In genomic region chr11:101180846-101181740, GRCm38 (mm10) we compare ENCODE assay signal across 10 mouse cellular contexts. TPM values are rescaled to one million over a fixed set of nuclear protein-coding genes. Genes with fewer than 3 reads are reported as not detected.
DNase-seq lines count a peak whose midpoint lies in the region; ATAC-seq and TF ChIP-seq lines count a peak whose summit lies in the region.
"Had no signal": no experiment of that assay in that cellular context is flagged by ENCODE, and none has a peak within 500 bp of the region (broad histone marks: within the 10 kb centered on the region; RNA-seq: fewer than 3 reads in every experiment).

No protein-coding gene starts in this region.

- TF ChIP-seq CTCF in MEL (IDR thresholded peaks at IDR 0.05 in 2 of 3, conservative IDR thresholded peaks at IDR 0.05 in 1 of 3; ENCODE audit: control insufficient read depth in 1 of 3, insufficient read depth in 1 of 3, low read depth in 2 of 3, low read length in 3 of 3, poor library complexity in 1 of 3, severe bottlenecking in 1 of 3): peak; percentile 83 to 92 (median 87)

- ATAC-seq in hindbrain, embryonic 14.5 days (ENCODE audit: low FRiP score): no peak
- no peak for ATAC-seq in hindbrain, embryonic 12.5 days (ENCODE audit: low FRiP score)

- TF ChIP-seq EP300 in MEL (IDR thresholded peaks at IDR 0.05; ENCODE audit: low read depth in 1 of 2, low read length in 2 of 2): no peak

- H3K27ac ChIP-seq in hindbrain, embryonic 14.5 days: no peak overlapping the region
- no peak overlapping the region for H3K27ac ChIP-seq in hindbrain, embryonic 12.5 days
- H3K27ac ChIP-seq in MEL (ENCODE audit: control insufficient read depth, low read depth, low read length): no peak overlapping the region
- H3K27ac ChIP-seq: embryonic facial prominence, embryonic 13.5 days; limb, embryonic 12.5 days had no signal

- no peaks in the 10 kb centered on the region for H3K36me3 ChIP-seq in hindbrain, embryonic 14.5 days (replicated peaks; ENCODE audit: control insufficient read depth, insufficient read depth)
- no peaks in the 10 kb centered on the region for H3K36me3 ChIP-seq in hindbrain, embryonic 12.5 days
- no peaks in the 10 kb centered on the region for H3K36me3 ChIP-seq in MEL (ENCODE audit: control insufficient read depth in 1 of 2, insufficient read depth in 2 of 2, low read length in 2 of 2)
- H3K36me3 ChIP-seq: embryonic facial prominence, embryonic 13.5 days; limb, embryonic 12.5 days had no signal

- peak; percentile 87 for TF ChIP-seq RAD21 in MEL (IDR thresholded peaks at IDR 0.05; ENCODE audit: low read depth, low read length)

- H3K9me3 ChIP-seq in hindbrain, embryonic 14.5 days (ENCODE audit: control insufficient read depth, low read length): no peaks in the 10 kb centered on the region
- no peaks in the 10 kb centered on the region for H3K9me3 ChIP-seq in hindbrain, embryonic 12.5 days (replicated peaks)
- no peaks in the 10 kb centered on the region for H3K9me3 ChIP-seq in MEL (replicated peaks; ENCODE audit: insufficient read depth, low read length)
- H3K9me3 ChIP-seq: embryonic facial prominence, embryonic 13.5 days; limb, embryonic 12.5 days had no signal

- H3K27me3 ChIP-seq in hindbrain, embryonic 14.5 days (ENCODE audit: control insufficient read depth, insufficient read depth, low read length): peaks cover 25% of the 10 kb centered on the region
- H3K27me3 ChIP-seq in hindbrain, embryonic 12.5 days: peaks cover 40% of the 10 kb centered on the region
- no peaks in the 10 kb centered on the region for H3K27me3 ChIP-seq in MEL (ENCODE audit: control insufficient read depth in 1 of 2, insufficient read depth in 2 of 2, low read length in 2 of 2)

- no peak for TF ChIP-seq POLR2A in MEL (IDR thresholded peaks at IDR 0.05; ENCODE audit: control insufficient read depth in 1 of 2, insufficient read depth in 1 of 2, low read depth in 1 of 2, low read length in 2 of 2, poor library complexity in 1 of 2)

- DNase-seq in hindbrain, embryonic 14.5 days (ENCODE audit: low spot score): peak; percentile 74
- peak; percentile 71 for DNase-seq in 416B (ENCODE audit: low read depth)
- peak; percentile 69 for DNase-seq in MEL (ENCODE audit: low read depth, low spot score)
- peak; percentile 79 to 89 for DNase-seq in cerebellum, postnatal 25 days
- peak; percentile 84 for DNase-seq in kidney, postnatal 10 days
- peak; percentile 50 for DNase-seq in naive thymus-derived CD4-positive, alpha-beta T cell, adult 2 months (ENCODE audit: low read depth)
- DNase-seq in frontal cortex, postnatal 14 days (ENCODE audit: low spot score in 2 of 2): no peak

- peaks cover 11% of the 10 kb centered on the region; the same call in 1 of the 2 replicates for H3K4me1 ChIP-seq in hindbrain, embryonic 14.5 days (replicated peaks; ENCODE audit: control insufficient read depth, insufficient read depth, low read length)
- H3K4me1 ChIP-seq in hindbrain, embryonic 12.5 days: peaks cover 15% of the 10 kb centered on the region
- no peaks in the 10 kb centered on the region for H3K4me1 ChIP-seq in MEL (ENCODE audit: control insufficient read depth in 1 of 2, insufficient read depth in 2 of 2, low read length in 2 of 2)

- H3K4me3 ChIP-seq in hindbrain, embryonic 14.5 days (replicated peaks; ENCODE audit: low read length): no peak overlapping the region
- H3K4me3 ChIP-seq in hindbrain, embryonic 12.5 days: no peak overlapping the region
- no peak overlapping the region for H3K4me3 ChIP-seq in MEL (ENCODE audit: control insufficient read depth in 1 of 2, insufficient read depth in 1 of 2, low read depth in 2 of 2, low read length in 2 of 2)
- H3K4me3 ChIP-seq: embryonic facial prominence, embryonic 13.5 days; limb, embryonic 12.5 days had no signal

- no peak overlapping the region for H3K9ac ChIP-seq in hindbrain, embryonic 14.5 days
- H3K9ac ChIP-seq in hindbrain, embryonic 12.5 days: no peak overlapping the region
- H3K9ac ChIP-seq in MEL (ENCODE audit: control insufficient read depth, low read depth, low read length, poor library complexity, severe bottlenecking): no peak overlapping the region
- H3K9ac ChIP-seq: embryonic facial prominence, embryonic 13.5 days; limb, embryonic 12.5 days had no signal

- 44% methylated on average over 10 of the region's 10 CpGs for WGBS in hindbrain, embryonic 14.5 days
- WGBS in hindbrain, embryonic 12.5 days: 46% methylated on average over 10 of the region's 10 CpGs

- no peak overlapping the region for H3K4me2 ChIP-seq in hindbrain, embryonic 14.5 days (replicated peaks)
- no peak overlapping the region for H3K4me2 ChIP-seq in hindbrain, embryonic 12.5 days (replicated peaks)
- H3K4me2 ChIP-seq: embryonic facial prominence, embryonic 13.5 days; limb, embryonic 12.5 days had no signal

- H3K79me2 ChIP-seq in MEL (ENCODE audit: control insufficient read depth, insufficient read depth, low read length, poor library complexity): no peaks in the 10 kb centered on the region

TF ChIP-seq in MEL, 35 proteins besides CTCF, POLR2A, EP300 and RAD21:
- TF ChIP-seq MYB (IDR thresholded peaks at IDR 0.05; ENCODE audit: low read depth, low read length): no peak
- no peak for TF ChIP-seq CHD2 (IDR thresholded peaks at IDR 0.05; ENCODE audit: low read length)
- TF ChIP-seq MAX (IDR thresholded peaks at IDR 0.05; ENCODE audit: low read length): peak; percentile 26; the same call in 1 of the 2 replicates
- TF ChIP-seq UBTF (IDR thresholded peaks at IDR 0.05; ENCODE audit: borderline replicate concordance, insufficient read depth, low read depth, low read length): no peak
- TF ChIP-seq E2F4 (IDR thresholded peaks at IDR 0.05; ENCODE audit: borderline replicate concordance, low read depth, low read length): no peak
- no peak for TF ChIP-seq NRF1 (IDR thresholded peaks at IDR 0.05; ENCODE audit: insufficient read depth, low read depth, low read length, poor library complexity, severe bottlenecking)
- peak; percentile 66; the same call in 1 of the 2 replicates for TF ChIP-seq MAZ (IDR thresholded peaks at IDR 0.05; ENCODE audit: low read depth, low read length)
- TF ChIP-seq MXI1 (IDR thresholded peaks at IDR 0.05; ENCODE audit: low read depth, low read length): no peak
- no peak; the same call in 1 of the 2 replicates for TF ChIP-seq HCFC1 (IDR thresholded peaks at IDR 0.05; ENCODE audit: low read depth, low read length)
- no peak for TF ChIP-seq TCF12 (IDR thresholded peaks at IDR 0.05; ENCODE audit: low read depth, low read length)
- peak; percentile 98 for TF ChIP-seq ZNF384 (IDR thresholded peaks at IDR 0.05; ENCODE audit: low read depth, low read length)
- peak; percentile 85 for TF ChIP-seq SMC3 (IDR thresholded peaks at IDR 0.05; ENCODE audit: low read depth, low read length)
- no peak for TF ChIP-seq RCOR1 (IDR thresholded peaks at IDR 0.05; ENCODE audit: low read depth, low read length)
- no peak for TF ChIP-seq ELF1 (IDR thresholded peaks at IDR 0.05; ENCODE audit: low read depth, low read length)
- no peak for TF ChIP-seq BHLHE40 (IDR thresholded peaks at IDR 0.05; ENCODE audit: borderline replicate concordance, low read depth, low read length)
- no peak for TF ChIP-seq MAFK (IDR thresholded peaks at IDR 0.05; ENCODE audit: borderline replicate concordance, low read depth, low read length)
- peak; percentile 83 for TF ChIP-seq ZC3H11A (IDR thresholded peaks at IDR 0.05; ENCODE audit: low read depth, low read length)
- TF ChIP-seq SIN3A (IDR thresholded peaks at IDR 0.05; ENCODE audit: low read length): peak; percentile 65
- no peak for TF ChIP-seq ZKSCAN1 (IDR thresholded peaks at IDR 0.05; ENCODE audit: low read depth, low read length)
- no peak for TF ChIP-seq ZMIZ1 (IDR thresholded peaks at IDR 0.05; ENCODE audit: low read depth, low read length)
- no peak for TF ChIP-seq POLR2AphosphoS5 (IDR thresholded peaks at IDR 0.05; ENCODE audit: borderline replicate concordance, low read depth, low read length)
- TF ChIP-seq TBP (IDR thresholded peaks at IDR 0.05; ENCODE audit: low read depth, low read length): no peak
- no peak for TF ChIP-seq TAL1 (IDR thresholded peaks at IDR 0.05; ENCODE audit: low read length)

RNA-seq across cellular contexts. Expression of gene Ccr10, which starts 5.8 kb away (rescaled TPM):
- polyA plus RNA-seq in hindbrain, embryonic 14.5 days (2014; fragmentation: Nextera tagmentation; extraction: Ambion mirVana): 0.23 and 0.25 TPM in 2 replicates
- 0.23 and 0.61 TPM in 2 replicates for polyA plus RNA-seq in hindbrain, embryonic 12.5 days (2016; fragmentation: Nextera tagmentation; extraction: Ambion mirVana)
- total RNA-seq in MEL (2012; rRNA removed): not detected in 2 replicates
- polyA plus RNA-seq in MEL (2012; ENCODE audit: insufficient read depth in 1 of 2, insufficient read length in 2 of 2, low read depth in 1 of 2, low replicate concordance in 2 of 2, missing spikeins in 1 of 2): not detected
- polyA plus RNA-seq: limb, embryonic 12.5 days had no signal

RNA-seq across cellular contexts. Expression of gene Plekhh3, which starts 9.9 kb away (rescaled TPM):
- 7.7 and 9.5 TPM in 2 replicates for polyA plus RNA-seq in hindbrain, embryonic 14.5 days (2014; fragmentation: Nextera tagmentation; extraction: Ambion mirVana)
- polyA plus RNA-seq in hindbrain, embryonic 12.5 days (2016; fragmentation: Nextera tagmentation; extraction: Ambion mirVana): 14.3 and 15.4 TPM in 2 replicates
- 0.81 and 1.4 TPM in 2 replicates for total RNA-seq in MEL (2012; rRNA removed)
- 1 to 10 TPM in 1 of 2 experiments, not detected in 1; 1.5 TPM for polyA plus RNA-seq in MEL (2012; ENCODE audit: insufficient read depth in 1 of 2, insufficient read length in 2 of 2, low read depth in 1 of 2, low replicate concordance in 2 of 2, missing spikeins in 1 of 2)

RNA-seq across cellular contexts. Expression of gene Cntnap1, which starts 10.8 kb away (rescaled TPM):
- polyA plus RNA-seq in hindbrain, embryonic 14.5 days (2014; fragmentation: Nextera tagmentation; extraction: Ambion mirVana): 6.0 and 6.5 TPM in 2 replicates
- 0.97 and 1.2 TPM in 2 replicates for polyA plus RNA-seq in hindbrain, embryonic 12.5 days (2016; fragmentation: Nextera tagmentation; extraction: Ambion mirVana)
- total RNA-seq in MEL (2012; rRNA removed): not detected in 2 replicates
- polyA plus RNA-seq in MEL (2012; ENCODE audit: insufficient read depth in 1 of 2, insufficient read length in 2 of 2, low read depth in 1 of 2, low replicate concordance in 2 of 2, missing spikeins in 1 of 2): under 1 TPM in 1 of 2 experiments, not detected in 1; 0.01 TPM

RNA-seq across cellular contexts. Expression of gene Tubg2, which starts 25.4 kb away (rescaled TPM):
- polyA plus RNA-seq in hindbrain, embryonic 14.5 days (2014; fragmentation: Nextera tagmentation; extraction: Ambion mirVana): 48.6 and 50.6 TPM in 2 replicates
- 10.4 and 12.9 TPM in 2 replicates for polyA plus RNA-seq in hindbrain, embryonic 12.5 days (2016; fragmentation: Nextera tagmentation; extraction: Ambion mirVana)
- not detected in 2 replicates for total RNA-seq in MEL (2012; rRNA removed)
- not detected for polyA plus RNA-seq in MEL (2012; ENCODE audit: insufficient read depth in 1 of 2, insufficient read length in 2 of 2, low read depth in 1 of 2, low replicate concordance in 2 of 2, missing spikeins in 1 of 2)

RNA-seq across cellular contexts. Expression of gene Ezh1, which starts 45.2 kb away (rescaled TPM):
- 26.9 and 37.2 TPM in 2 replicates for polyA plus RNA-seq in hindbrain, embryonic 14.5 days (2014; fragmentation: Nextera tagmentation; extraction: Ambion mirVana)
- polyA plus RNA-seq in hindbrain, embryonic 12.5 days (2016; fragmentation: Nextera tagmentation; extraction: Ambion mirVana): 17.3 and 18.5 TPM in 2 replicates
- 5.0 and 6.3 TPM in 2 replicates for total RNA-seq in MEL (2012; rRNA removed)
- 1 to 10 TPM in 1 of 2 experiments, not detected in 1; 8.4 TPM for polyA plus RNA-seq in MEL (2012; ENCODE audit: insufficient read depth in 1 of 2, insufficient read length in 2 of 2, low read depth in 1 of 2, low replicate concordance in 2 of 2, missing spikeins in 1 of 2)

Comparison
In these comparisons a context has a peak if more than half of its experiments do, and no peak if none do; other contexts are left out.
1. DNase-seq: peak in hindbrain, embryonic 14.5 days (single experiment), 416B (single experiment), MEL (single experiment), cerebellum, postnatal 25 days (2 of 2), kidney, postnatal 10 days (single experiment) and naive thymus-derived CD4-positive, alpha-beta T cell, adult 2 months (single experiment); none in frontal cortex, postnatal 14 days (0 of 2).